Mouse (Mus musculus) gastrocnemius, postnatal 25 days (tissue): ENCODE results near the gene Mrpl28. TPM values are rescaled to one million over a fixed set of nuclear protein-coding genes. Genes with fewer than 3 reads are reported as not detected.
A peak's percentile ranks its signal among the peaks of the same experiment; 100 is the strongest.

Source experiments
- DNase-seq: peaks from one replicate; pipeline ENCODE4 v3.0.0; 2022
- total RNA-seq, 2 experiments: library from RNA; stranded (reverse); gene quantifications; 1 replicate in 1 of 2; 2 replicates in 1 of 2; pipeline ENCODE4 v1.2.3; 2021

The Mrpl28 gene
- total RNA-seq, 2 experiments from 2014 or later = 62.0 to 62.3 TPM

- no peak for DNase-seq
Measured at GRCm38 (mm10) chr17:26115956-26116487, 7.3 kb upstream of the Mrpl28 start.

DNA sequence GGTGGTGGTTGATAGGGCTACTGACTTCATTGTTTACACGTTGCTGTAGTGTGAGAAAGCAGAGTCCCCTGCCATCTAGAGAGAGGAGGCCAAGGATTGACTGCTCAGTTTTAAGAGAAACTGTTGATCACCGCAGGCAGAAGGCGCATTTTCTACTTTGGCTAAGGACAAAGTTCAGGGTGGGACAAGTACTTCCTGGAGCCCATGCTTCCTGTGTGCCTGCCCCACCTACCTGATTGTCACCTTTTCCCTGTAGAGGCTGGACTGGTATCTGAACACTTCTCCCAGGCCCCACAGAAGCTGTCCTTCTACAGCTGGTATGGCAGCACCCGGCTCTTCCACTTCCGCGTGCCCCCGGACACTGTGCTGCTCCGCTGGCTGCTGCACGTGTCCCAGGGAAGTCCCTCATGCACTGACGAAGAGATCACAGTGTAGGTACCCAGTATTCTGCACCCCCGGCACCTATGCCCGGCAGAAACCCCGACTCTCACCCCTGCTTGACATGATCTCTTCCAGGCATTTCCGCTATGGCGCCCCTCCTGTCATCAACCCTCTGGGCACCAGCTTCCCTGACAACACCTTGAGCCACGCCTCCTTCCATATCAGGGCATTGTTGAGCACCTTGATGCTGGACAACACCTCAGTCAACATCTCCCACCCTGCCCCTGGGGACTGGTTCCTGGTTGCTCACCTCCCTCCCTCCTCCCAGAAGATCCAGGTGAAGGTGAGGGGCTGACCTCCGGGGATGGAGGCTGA is 6.6 kb upstream of the Mrpl28 start:
- no peak for DNase-seq

- DNase-seq = no peak
Measured at GRCm38 (mm10) chr17:26119766-26120710, 3.3 kb upstream of the Mrpl28 start.

DNA sequence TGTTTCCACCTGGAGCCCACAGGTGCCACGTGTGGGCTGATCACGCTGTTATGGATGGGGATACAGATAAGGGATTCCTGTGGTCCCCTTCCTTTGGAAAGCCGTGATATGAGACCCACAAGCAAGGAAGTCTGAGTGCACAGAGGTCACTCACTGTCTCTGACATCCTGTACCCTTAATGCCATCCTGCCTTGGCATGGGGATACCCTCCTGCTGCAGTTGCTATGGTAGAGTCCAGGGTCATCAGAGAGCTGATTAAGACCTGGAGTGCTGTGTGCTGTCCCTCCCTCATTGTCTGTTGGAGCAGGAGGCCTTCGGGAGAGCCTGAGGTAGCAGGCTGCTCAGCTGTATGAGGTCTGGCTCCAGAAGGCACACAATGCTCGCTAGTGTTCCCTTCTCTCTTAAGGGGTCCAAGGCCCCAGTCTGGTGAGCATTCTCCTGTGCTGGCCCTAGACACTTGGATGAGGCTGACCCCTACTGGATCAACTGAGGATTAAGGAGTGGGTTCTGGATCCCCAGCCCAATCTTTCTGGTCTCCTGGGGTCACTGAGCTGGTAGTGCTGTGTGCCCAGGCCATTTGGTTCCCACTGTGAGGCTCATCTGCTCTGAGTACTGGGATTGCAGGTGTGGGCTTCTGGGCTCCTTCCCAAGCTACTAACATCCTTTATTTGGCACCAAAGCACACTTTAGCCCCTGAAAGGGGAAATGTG is 714 bp upstream of the Mrpl28 start:
- no peak for DNase-seq

- no peak for DNase-seq
Measured at GRCm38 (mm10) chr17:26124560-26124959, 1.3 kb downstream of the Mrpl28 start.

- no peak for DNase-seq
Measured at GRCm38 (mm10) chr17:26125226-26125625, 1.9 kb downstream of the Mrpl28 start.

GRCm38 (mm10) chr17:26131062-26131732 is 7.9 kb downstream of the Mrpl28 start:
- DNase-seq = no peak

- no peak for DNase-seq
Measured at GRCm38 (mm10) chr17:26131856-26132853, 8.9 kb downstream of the Mrpl28 start.

- no peak for DNase-seq
Measured at GRCm38 (mm10) chr17:26137106-26137750, 13.9 kb downstream of the Mrpl28 start.

GRCm38 (mm10) chr17:26137751-26138130 is 14.4 kb downstream of the Mrpl28 start:
- DNase-seq = no peak

DNA sequence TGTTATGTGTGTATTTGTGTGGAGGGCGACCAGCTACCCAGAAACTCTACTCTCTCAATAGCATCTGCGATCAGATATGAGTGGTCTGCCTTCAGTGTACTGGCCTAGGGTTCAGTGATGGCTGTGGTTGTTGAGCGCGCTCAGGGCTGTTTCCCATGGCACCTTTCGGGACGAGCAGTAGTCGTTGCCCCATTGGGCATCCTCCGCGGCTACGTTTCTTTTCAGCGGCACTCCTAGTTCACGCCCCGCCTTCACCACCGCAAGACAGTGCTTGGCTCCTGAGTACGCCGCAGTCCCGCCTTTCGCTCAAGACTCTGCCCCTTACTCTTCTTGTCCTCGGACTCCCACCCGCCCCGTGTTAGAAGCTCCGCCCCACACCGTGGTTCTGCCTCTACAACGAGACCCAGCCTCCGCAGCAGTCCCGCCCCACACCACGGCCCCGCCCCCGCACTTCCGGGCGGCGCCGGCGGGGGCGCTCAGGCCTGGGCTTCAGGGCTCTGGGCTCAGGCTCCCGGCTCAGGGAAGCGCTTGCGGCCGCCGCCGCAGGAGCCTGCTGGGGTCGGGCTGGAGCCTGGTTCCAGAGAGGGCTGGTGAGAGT is 15.0 kb downstream of the Mrpl28 start, which contains the start of gene Axin1:
Gene Axin1 (plus strand): TSS at position 450 of the 598 bp plus-strand sequence.
- peak; percentile 95 for DNase-seq

DNA sequence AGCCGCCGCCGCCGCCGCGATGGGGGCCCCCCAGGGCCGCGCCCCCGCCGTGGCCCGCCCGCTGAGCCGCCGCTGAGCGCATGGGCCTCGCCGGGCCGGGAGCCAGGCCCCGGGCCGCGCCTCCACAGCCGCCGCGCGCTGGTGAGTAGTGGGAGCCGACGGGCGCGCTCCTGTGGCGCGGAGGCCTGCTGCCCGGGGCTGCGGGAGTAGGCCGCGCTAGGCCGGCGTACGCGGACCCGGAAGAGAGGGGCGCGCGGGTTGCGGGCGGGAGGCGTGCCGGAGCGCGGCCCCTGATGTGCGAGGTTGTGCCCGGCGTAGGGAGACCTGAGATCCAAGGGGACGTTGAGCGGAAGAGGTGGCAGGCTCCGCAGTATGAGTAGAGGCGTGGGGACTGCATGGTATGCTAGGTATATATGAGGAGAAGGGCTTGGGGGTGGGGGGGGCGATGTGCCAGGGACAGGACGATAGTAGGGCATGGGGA is 15.6 kb downstream of the Mrpl28 start:
- DNase-seq = no peak

GRCm38 (mm10) chr17:26142796-26143195 is 19.5 kb downstream of the Mrpl28 start:
- no peak for DNase-seq

DNA sequence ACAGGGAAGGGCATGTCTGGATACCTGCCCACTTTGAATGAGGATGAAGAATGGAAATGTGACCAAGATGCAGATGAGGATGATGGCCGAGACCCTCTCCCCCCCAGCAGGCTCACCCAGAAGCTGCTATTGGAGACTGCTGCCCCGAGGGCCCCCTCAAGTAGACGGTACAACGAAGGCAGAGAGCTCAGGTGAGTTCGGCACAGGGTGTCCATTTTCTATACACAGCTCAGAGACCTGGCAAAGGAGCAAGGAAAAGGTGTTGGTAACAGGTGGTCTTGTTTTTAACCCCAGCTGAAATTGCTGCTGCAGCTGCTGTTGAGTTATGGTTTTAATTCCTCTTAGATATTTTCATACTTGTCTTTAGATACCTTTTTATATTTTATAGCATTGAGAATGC is 20.1 kb downstream of the Mrpl28 start:
- no peak for DNase-seq

GRCm38 (mm10) chr17:26149056-26149455 is 25.8 kb downstream of the Mrpl28 start:
- no peak for DNase-seq

GRCm38 (mm10) chr17:26151886-26152630 is 28.8 kb downstream of the Mrpl28 start:
- no peak for DNase-seq

- no peak for DNase-seq
Measured at GRCm38 (mm10) chr17:26162736-26163135, 39.4 kb downstream of the Mrpl28 start.

- no peak for DNase-seq
Measured at GRCm38 (mm10) chr17:26168039-26168438, 44.7 kb downstream of the Mrpl28 start.
